Mouse (Mus musculus) layer of hippocampus, adult 6 months (tissue): ENCODE results near the gene Gm49711. TPM values are rescaled to one million over a fixed set of nuclear protein-coding genes. Genes with fewer than 3 reads are reported as not detected.

ENCODE experiments used
- long read RNA-seq, 2 experiments: library from polyadenylated mRNA; unstranded; transcript quantifications; one replicate each; pipeline ENCODE4 v2.0.0; 2019 to 2020
- polyA plus RNA-seq: library from polyadenylated mRNA; unstranded; fragments of <200 nt; fragmentation: Nextera tagmentation; gene quantifications from 2 replicates; pipeline ENCODE4 v1.2.3, GENCODE M21; 2021

Gene Gm49711
- polyA plus RNA-seq = 0.30 and 0.34 TPM in 2 replicates
- long read RNA-seq, experiment 1, partial matches to known transcripts = 0 of 4 reads
- long read RNA-seq, experiment 1, other reads (novel, unspliced or antisense) = 2 of 4 reads
- long read RNA-seq, experiment 2, partial matches to known transcripts = 0 of 3 reads
- long read RNA-seq, experiment 2, other reads (novel, unspliced or antisense) = 3 of 3 reads

DNA sequence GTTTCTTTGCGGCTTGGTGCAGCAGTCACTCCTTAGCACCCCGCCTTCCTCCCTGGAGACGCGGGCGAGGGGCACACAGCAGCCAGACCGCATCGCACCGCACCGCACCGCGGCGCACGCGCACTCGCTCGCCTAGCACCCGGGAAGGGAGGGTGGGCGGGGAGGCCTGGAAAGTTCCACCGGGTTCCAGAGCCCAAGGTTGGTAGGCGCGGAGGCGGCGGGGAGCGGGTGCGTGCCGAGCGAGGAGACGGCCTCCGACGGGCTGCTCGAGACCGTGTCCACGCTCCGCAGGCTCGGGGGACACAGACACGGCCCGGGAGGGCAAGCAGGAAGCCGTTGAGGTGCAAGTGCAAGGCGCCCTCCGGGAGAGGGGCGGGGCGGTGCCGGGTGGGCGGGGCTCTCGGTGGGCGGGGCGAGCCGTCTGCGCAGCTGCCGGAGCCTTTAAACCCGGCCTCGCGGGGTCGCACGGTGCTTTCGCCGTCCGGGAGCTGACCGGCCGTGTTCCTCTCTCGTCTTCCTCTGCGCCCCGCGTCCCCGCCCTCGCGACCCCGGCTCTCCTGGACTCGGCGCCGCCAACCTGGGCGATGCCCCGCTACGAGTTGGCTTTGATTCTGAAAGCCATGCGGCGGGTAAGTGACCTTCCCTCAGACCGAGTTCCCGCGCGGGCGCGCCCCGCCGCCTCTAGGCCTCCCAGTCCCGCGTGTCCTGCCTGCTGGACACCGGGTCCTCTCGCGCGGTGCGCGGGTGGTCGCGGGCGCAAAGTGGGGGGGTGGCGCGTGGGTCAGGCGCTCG is at the start of gene Gm49711, which contains the start of the genes Mrps6 and Slc5a3:
Gene Gm49711 (plus strand): TSS at position 465 of the 792 bp plus-strand sequence.
Gene Mrps6 (plus strand): TSS at position 419 of the 792 bp plus-strand sequence.
Gene Slc5a3 (plus strand): TSS at position 471 of the 792 bp plus-strand sequence.

Other genes with a start within 250 kb of the Gm49711 start
- 176 and 204 TPM in 2 replicates for gene Mrps6, start within 50 bp of the Gm49711 start, polyA plus RNA-seq
- gene Slc5a3, start within 50 bp of the Gm49711 start, polyA plus RNA-seq = 10.4 and 25.2 TPM in 2 replicates
- gene Kcne2, start 234.1 kb downstream of the Gm49711 start, polyA plus RNA-seq = 27.3 TPM in 1 of 2 replicates, not detected in the other
- gene Smim11, start 243.0 kb downstream of the Gm49711 start, polyA plus RNA-seq = 113 and 138 TPM in 2 replicates